Mouse (Mus musculus): ENCODE results near the gene Nfe2l1. TPM values are rescaled to one million over a fixed set of nuclear protein-coding genes. Genes with fewer than 3 reads are reported as not detected.
A peak's percentile ranks its signal among the peaks of the same experiment; 100 is the strongest.
"Not testable (repeated sequence)": the region's sequence is repeated elsewhere in the genome, so short reads cannot be mapped to it uniquely, and the experiment has no call there.

Nfe2l1 gene
- polyA plus RNA-seq, 2 experiments from 2014 or later, result 19.7 to 22.1 TPM

- no peak for ATAC-seq
These were observed 12.8 kb downstream of the Nfe2l1 start for GRCm38 (mm10) chr11:96816979-96817378.

GRCm38 (mm10) chr11:96816494-96816893 lies 13.3 kb downstream of the Nfe2l1 start:
- ATAC-seq, result no peak

GRCm38 (mm10) chr11:96815895-96816294 lies 13.9 kb downstream of the Nfe2l1 start:
- no peak for ATAC-seq

- no peak for ATAC-seq
These were observed 15.3 kb downstream of the Nfe2l1 start for GRCm38 (mm10) chr11:96814443-96814842.

- ATAC-seq, result no peak
These were observed 15.8 kb downstream of the Nfe2l1 start for GRCm38 (mm10) chr11:96813920-96814319.

GRCm38 (mm10) chr11:96813455-96813854 lies 16.3 kb downstream of the Nfe2l1 start:
- no peak for ATAC-seq

- not testable (repeated sequence) for ATAC-seq
These were observed 18.6 kb downstream of the Nfe2l1 start for GRCm38 (mm10) chr11:96811188-96811587.

GRCm38 (mm10) chr11:96809562-96810235 lies 20.1 kb downstream of the Nfe2l1 start:
- ATAC-seq, result no peak

GRCm38 (mm10) chr11:96808066-96808465 lies 21.7 kb downstream of the Nfe2l1 start:
- ATAC-seq, result no peak

GRCm38 (mm10) chr11:96805606-96806005 lies 24.2 kb downstream of the Nfe2l1 start:
- no peak for ATAC-seq

- no peak for ATAC-seq
These were observed 30.3 kb downstream of the Nfe2l1 start for GRCm38 (mm10) chr11:96799511-96799910.

GRCm38 (mm10) chr11:96796586-96796985 lies 33.2 kb downstream of the Nfe2l1 start:
- no peak for ATAC-seq

GRCm38 (mm10) chr11:96796081-96796480 lies 33.7 kb downstream of the Nfe2l1 start:
- ATAC-seq, result no peak

- no peak for ATAC-seq
These were observed 34.3 kb downstream of the Nfe2l1 start for GRCm38 (mm10) chr11:96795491-96795890.

GRCm38 (mm10) chr11:96790681-96791080 lies 39.1 kb downstream of the Nfe2l1 start:
- ATAC-seq, result no peak

GRCm38 (mm10) chr11:96789990-96790389 lies 39.8 kb downstream of the Nfe2l1 start:
- no peak for ATAC-seq

GRCm38 (mm10) chr11:96788871-96789795 lies 40.6 kb downstream of the Nfe2l1 start, which contains the start of gene Cbx1:
Gene Cbx1 (plus strand): TSS chr11:96789127.
- peak; percentile 92 for ATAC-seq

- ATAC-seq, result no peak
These were observed 42.9 kb downstream of the Nfe2l1 start for GRCm38 (mm10) chr11:96786731-96787450.

GRCm38 (mm10) chr11:96784847-96785246 lies 44.9 kb downstream of the Nfe2l1 start:
- ATAC-seq, result not testable (repeated sequence)

GRCm38 (mm10) chr11:96781425-96781824 lies 48.3 kb downstream of the Nfe2l1 start:
- no peak for ATAC-seq

GRCm38 (mm10) chr11:96780306-96780705 lies 49.5 kb downstream of the Nfe2l1 start:
- ATAC-seq, result no peak

- ATAC-seq, result not testable (repeated sequence)
These were observed 51.6 kb downstream of the Nfe2l1 start for GRCm38 (mm10) chr11:96778061-96778627.

All from activated CD4-positive, CD25-positive, alpha-beta regulatory T cell, adult 4 months (primary cell).